Mouse (Mus musculus) lung, embryonic 16.5 days (tissue): Measurements from ENCODE around the gene Gm34653. TPM values are rescaled to one million over a fixed set of nuclear protein-coding genes. Genes with fewer than 3 reads are reported as not detected.
"Not testable (repeated sequence)": the region's sequence is repeated elsewhere in the genome, so short reads cannot be mapped to it uniquely, and the experiment has no call there.

ENCODE experiments used
- ATAC-seq: fragments of 200-750 bp; cut with Nextera tagmentation; 2 replicates; pipeline ENCODE4 v1.8.0; 2017; ENCODE audit warnings: low read depth, mild to moderate bottlenecking, moderate library complexity
- H3K27ac ChIP-seq: fragments of 300-500 bp; sonication (generic); 2 replicates; pipeline ENCODE4 v1.5.1; 2014; ENCODE audit warnings: mild to moderate bottlenecking, control low read depth, low read length
- H3K27me3 ChIP-seq: fragments of 300-500 bp; sonication (generic); 2 replicates; pipeline ENCODE4 v1.6.1; 2014; ENCODE audit warnings: low read depth, low read length, mixed read lengths; ENCODE audit not compliant: control insufficient read depth, insufficient read depth
- H3K36me3 ChIP-seq: fragments of 300-500 bp; sonication (generic); 2 replicates; pipeline ENCODE4 v1.6.1; 2014; ENCODE audit warnings: low read length; ENCODE audit not compliant: control insufficient read depth, insufficient read depth
- H3K4me1 ChIP-seq: fragments of 300-500 bp; sonication (generic); replicated peaks from 2 replicates; pipeline ENCODE4 v1.6.1; 2014; ENCODE audit warnings: low read length, mixed read lengths; ENCODE audit not compliant: control insufficient read depth, insufficient read depth
- H3K4me2 ChIP-seq: fragments of 300-500 bp; sonication (generic); 2 replicates; pipeline ENCODE4 v1.6.1; 2014; ENCODE audit warnings: low read depth, low read length, control low read depth
- H3K4me3 ChIP-seq: fragments of 300-500 bp; sonication (generic); 2 replicates; pipeline ENCODE4 v1.5.1; 2014; ENCODE audit warnings: mild to moderate bottlenecking, low read length, control low read depth
- H3K9ac ChIP-seq: fragments of 300-500 bp; sonication (generic); 2 replicates; pipeline ENCODE4 v1.6.1; 2014; ENCODE audit warnings: low read length, control low read depth
- H3K9me3 ChIP-seq: fragments of 300-500 bp; sonication (generic); 2 replicates; pipeline ENCODE4 v1.6.1; 2016; ENCODE audit warnings: low read length; ENCODE audit not compliant: control insufficient read depth
- WGBS: fragments of 180-500 bp; shearing (Covaris S2); extraction: QIAGEN DNeasy Blood & Tissue Kit; methylation state at CpG from one replicate; pipeline ENCODE4 v1.1.7; 2014; 5-methylcytosine and 5-hydroxymethylcytosine counted together
- polyA plus RNA-seq: library from polyadenylated mRNA; unstranded; fragments of >200 nt; fragmentation: Nextera tagmentation; extraction: Ambion mirVana; gene quantifications from 2 replicates; pipeline ENCODE4 v1.2.1, GENCODE M21; 2015

Gm34653 gene
- polyA plus RNA-seq = not detected in 2 replicates

GRCm38 (mm10) chr2:34832766-34833457, at the start of gene Gm34653:
Gene Gm34653, plus strand, starts transcription at chr2:34833007.
- not testable (repeated sequence) for H3K27ac ChIP-seq, H3K27me3 ChIP-seq, H3K4me2 ChIP-seq, H3K36me3 ChIP-seq, H3K4me3 ChIP-seq, ATAC-seq, H3K4me1 ChIP-seq, H3K9ac ChIP-seq, H3K9me3 ChIP-seq
- WGBS = 68% methylated on average over 11 of the region's 11 CpGs

GRCm38 (mm10) chr2:34783064-34784020, 49.5 kb upstream of the Gm34653 start:
- no peak overlapping the region for H3K4me3 ChIP-seq
- no peak for ATAC-seq
- H3K36me3 ChIP-seq = peaks cover 33% of the 10 kb centered on the region
- WGBS = 76% methylated on average over 14 of the region's 14 CpGs
- H3K4me1 ChIP-seq = no peaks in the 10 kb centered on the region
- no peak overlapping the region for H3K27ac ChIP-seq
- no peak overlapping the region for H3K9ac ChIP-seq
- H3K27me3 ChIP-seq = no peaks in the 10 kb centered on the region
- no peak overlapping the region for H3K4me2 ChIP-seq
- H3K9me3 ChIP-seq = no peaks in the 10 kb centered on the region

GRCm38 (mm10) chr2:34784085-34784484, 48.7 kb upstream of the Gm34653 start:
- Histone ChIP-seq H3K27me3 (no peaks in the 10 kb centered on the region), H3K4me1 (no peaks in the 10 kb centered on the region), H3K36me3 (peaks cover 31% of the 10 kb centered on the region), H3K9me3 (no peaks in the 10 kb centered on the region), H3K4me3 (no peak overlapping the region), H3K27ac (no peak overlapping the region), H3K9ac (no peak overlapping the region), H3K4me2 (no peak overlapping the region)
- no peak for ATAC-seq
- 77% methylated on average over 2 of the region's 2 CpGs for WGBS

GRCm38 (mm10) chr2:34790282-34790681, 42.5 kb upstream of the Gm34653 start:
- no peak for ATAC-seq
- Histone ChIP-seq H3K9me3 (no peaks in the 10 kb centered on the region), H3K27ac (no peak overlapping the region), H3K27me3 (no peaks in the 10 kb centered on the region), H3K9ac (no peak overlapping the region), H3K36me3 (peaks cover 5% of the 10 kb centered on the region; the same call in 1 of the 2 replicates), H3K4me1 (no peaks in the 10 kb centered on the region), H3K4me2 (no peak overlapping the region), H3K4me3 (no peak overlapping the region)
- WGBS = 92% methylated on average over 8 of the region's 8 CpGs

- H3K4me3 ChIP-seq, H3K4me2 ChIP-seq, ATAC-seq, H3K9me3 ChIP-seq, H3K36me3 ChIP-seq, H3K9ac ChIP-seq, H3K27me3 ChIP-seq, H3K4me1 ChIP-seq, H3K27ac ChIP-seq: not testable (repeated sequence)
- WGBS = 84% methylated on average over 2 of the region's 2 CpGs
Observed at GRCm38 (mm10) chr2:34792543-34792942, 40.3 kb upstream of the Gm34653 start.

- H3K27me3 ChIP-seq = no peaks in the 10 kb centered on the region
- 92% methylated on average over 2 of the region's 2 CpGs for WGBS
- no peaks in the 10 kb centered on the region for H3K36me3 ChIP-seq
- no peak overlapping the region for H3K4me3 ChIP-seq
- H3K4me1 ChIP-seq = peaks cover 4% of the 10 kb centered on the region; the same call in 1 of the 2 replicates
- no peaks in the 10 kb centered on the region for H3K9me3 ChIP-seq
- no peak for ATAC-seq
- no peak overlapping the region for H3K9ac ChIP-seq
- H3K4me2 ChIP-seq = no peak overlapping the region
- H3K27ac ChIP-seq = no peak overlapping the region
Observed at GRCm38 (mm10) chr2:34794511-34794910, 38.3 kb upstream of the Gm34653 start.

- Histone ChIP-seq H3K9ac (no peak overlapping the region), H3K4me3 (no peak overlapping the region), H3K36me3 (no peaks in the 10 kb centered on the region), H3K4me1 (peaks cover 9% of the 10 kb centered on the region), H3K9me3 (no peaks in the 10 kb centered on the region), H3K27ac (no peak overlapping the region), H3K4me2 (no peak overlapping the region), H3K27me3 (no peaks in the 10 kb centered on the region)
- 83% methylated on average over 7 of the region's 7 CpGs for WGBS
- no peak for ATAC-seq
Observed at GRCm38 (mm10) chr2:34795426-34795825, 37.4 kb upstream of the Gm34653 start.

GRCm38 (mm10) chr2:34799357-34800256, 33.2 kb upstream of the Gm34653 start, which contains the start of gene Rabepk:
Gene Rabepk, minus strand, starts transcription at chr2:34799912.
- H3K4me2 ChIP-seq = peak within 1 kb of the TSS; percentile 69
- no peaks in the 10 kb centered on the region for H3K9me3 ChIP-seq
- 2% methylated on average over 44 of the region's 44 CpGs for WGBS
- peak within 1 kb of the TSS; percentile 89 for H3K27ac ChIP-seq
- H3K9ac ChIP-seq = peak within 1 kb of the TSS; percentile 88
- no peaks in the 10 kb centered on the region for H3K27me3 ChIP-seq
- H3K4me1 ChIP-seq = peaks cover 20% of the 10 kb centered on the region
- ATAC-seq = peak; percentile 83
- 0 out of 2 replicates have a peak, but pooled peaks cover 2% of the 10 kb centered on the region for H3K36me3 ChIP-seq
- H3K4me3 ChIP-seq = peak within 1 kb of the TSS; percentile 83
